Mouse (Mus musculus) heart, embryonic 14.5 days (tissue): ENCODE results near the gene Ube2ql1. TPM values are rescaled to one million over a fixed set of nuclear protein-coding genes. Genes with fewer than 3 reads are reported as not detected.

Source experiments
- ATAC-seq: fragments of 200-750 bp; cut with Nextera tagmentation; 2 replicates; pipeline ENCODE4 v1.8.0; 2017; ENCODE audit warnings: low read depth, moderate TSS enrichment; ENCODE audit not compliant: insufficient number of reproducible peaks, insufficient read depth, low FRiP score
- H3K27ac ChIP-seq, 2 experiments: fragments of 200-500 bp in 1 of 2; fragments of 300-500 bp in 1 of 2; sonication (generic) in 1 of 2; replicated peaks in 1 of 2; 2 replicates each; pipeline ENCODE4 v1.5.1; 2012 to 2014; ENCODE audit warnings: low read depth in 2 of 2, low read length in 2 of 2, control low read depth in 1 of 2, mild to moderate bottlenecking in 1 of 2, mixed read lengths in 1 of 2; ENCODE audit not compliant: control insufficient read depth in 1 of 2, insufficient read depth in 1 of 2
- H3K27me3 ChIP-seq: fragments of 300-500 bp; sonication (generic); 2 replicates; pipeline ENCODE4 v1.6.1; 2014; ENCODE audit warnings: mild to moderate bottlenecking, low read length, control low read depth; ENCODE audit not compliant: control insufficient read depth, insufficient read depth
- H3K36me3 ChIP-seq: fragments of 300-500 bp; sonication (generic); 2 replicates; pipeline ENCODE4 v1.6.1; 2014; ENCODE audit warnings: mild to moderate bottlenecking, control low read depth, low read length, mixed read lengths; ENCODE audit not compliant: control insufficient read depth, insufficient read depth
- H3K4me1 ChIP-seq, 2 experiments: fragments of 200-500 bp in 1 of 2; fragments of 300-500 bp in 1 of 2; sonication (generic) in 1 of 2; 2 replicates each; pipeline ENCODE4 v1.6.1; 2012 to 2014; ENCODE audit warnings: low read length in 2 of 2, control low read depth in 1 of 2, mixed read lengths in 1 of 2; ENCODE audit not compliant: control insufficient read depth in 2 of 2, insufficient read depth in 2 of 2
- H3K4me2 ChIP-seq: fragments of 300-500 bp; sonication (generic); 2 replicates; pipeline ENCODE4 v1.6.1; 2014; ENCODE audit warnings: mild to moderate bottlenecking, low read length
- H3K4me3 ChIP-seq, 2 experiments: fragments of 200-500 bp in 1 of 2; fragments of 300-500 bp in 1 of 2; sonication (generic) in 1 of 2; 2 replicates each; pipeline ENCODE4 v1.5.1; 2012 to 2014; ENCODE audit warnings: low read length in 2 of 2, mild to moderate bottlenecking in 2 of 2, control low read depth in 1 of 2, low read depth in 1 of 2, moderate library complexity in 1 of 2; ENCODE audit not compliant: control insufficient read depth in 1 of 2, insufficient read depth in 1 of 2
- H3K9ac ChIP-seq: fragments of 300-500 bp; sonication (generic); 2 replicates; pipeline ENCODE4 v1.6.1; 2014; ENCODE audit warnings: mild to moderate bottlenecking, low read length
- H3K9me3 ChIP-seq: fragments of 300-500 bp; sonication (generic); 2 replicates; pipeline ENCODE4 v1.6.1; 2016; ENCODE audit warnings: low read length, control low read depth; ENCODE audit not compliant: control insufficient read depth
- WGBS: fragments of 180-500 bp; shearing (Covaris S2); extraction: QIAGEN DNeasy Blood & Tissue Kit; methylation state at CpG from one replicate; pipeline ENCODE4 v1.1.7; 2014; 5-methylcytosine and 5-hydroxymethylcytosine counted together
- polyA plus RNA-seq: library from polyadenylated mRNA; unstranded; fragments of >200 nt; fragmentation: Nextera tagmentation; extraction: Ambion mirVana; gene quantifications from 2 replicates; pipeline ENCODE4 v1.2.1, GENCODE M21; 2014

Gene Ube2ql1
- polyA plus RNA-seq, 1 experiment from 2014 or later, result 1.0 TPM

DNA sequence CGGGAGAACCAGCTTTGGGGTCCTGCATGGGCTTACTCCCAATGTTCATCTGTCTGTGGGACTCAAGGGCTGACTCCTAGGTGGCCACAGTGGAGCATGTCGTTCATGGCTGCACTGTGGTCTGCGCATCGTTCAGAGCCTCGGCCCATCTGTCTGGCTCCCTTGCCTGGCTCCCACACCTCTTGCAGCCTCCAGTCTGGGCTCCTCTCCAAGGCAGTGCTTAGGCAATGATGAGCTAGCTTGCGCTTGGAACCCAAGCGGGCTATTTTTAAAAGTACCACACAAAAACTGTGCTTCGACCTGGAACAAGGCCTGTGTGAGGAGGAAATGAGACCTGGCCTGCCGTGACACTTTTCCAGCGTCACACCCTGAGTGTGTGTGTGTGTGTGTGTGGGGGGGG, 21.7 kb upstream of the Ube2ql1 start:
- no peak overlapping the region for H3K9ac ChIP-seq
- H3K27ac ChIP-seq, result no peak overlapping the region
- no peaks in the 10 kb centered on the region for H3K9me3 ChIP-seq
- H3K36me3 ChIP-seq, result no peaks in the 10 kb centered on the region
- no peaks in the 10 kb centered on the region for H3K4me1 ChIP-seq
- H3K27me3 ChIP-seq, result no peaks in the 10 kb centered on the region
- H3K4me2 ChIP-seq, result no peak overlapping the region
- ATAC-seq, result peak; percentile 35; the same call in 1 of the 2 replicates
- no peak overlapping the region for H3K4me3 ChIP-seq
- WGBS, result 55% methylated on average over 10 of the region's 10 CpGs

DNA sequence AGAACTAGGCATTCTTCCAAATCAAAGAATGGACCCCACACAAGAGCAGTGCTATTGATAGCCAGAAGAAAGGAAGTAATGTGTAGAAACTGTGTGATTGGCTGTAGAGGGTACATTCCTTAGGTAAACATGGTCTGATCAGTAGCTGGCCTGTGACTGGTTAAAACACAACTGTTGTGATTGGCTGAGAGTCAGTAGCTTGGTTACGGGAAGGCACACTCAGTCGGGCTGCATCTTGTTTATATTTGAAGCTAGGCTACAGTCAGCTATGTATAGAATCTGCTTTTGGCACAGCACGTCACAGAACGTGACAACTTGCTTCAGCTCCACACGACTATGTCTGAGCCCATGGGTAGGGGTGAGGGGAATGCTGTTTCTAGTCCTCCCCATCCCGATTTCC, 19.3 kb upstream of the Ube2ql1 start:
- H3K9ac ChIP-seq, result no peak overlapping the region
- no peak overlapping the region for H3K27ac ChIP-seq
- 61% methylated on average over 6 of the region's 6 CpGs for WGBS
- H3K9me3 ChIP-seq, result no peaks in the 10 kb centered on the region
- no peaks in the 10 kb centered on the region for H3K27me3 ChIP-seq
- no peaks in the 10 kb centered on the region for H3K4me1 ChIP-seq
- no peak for ATAC-seq
- no peaks in the 10 kb centered on the region for H3K36me3 ChIP-seq
- H3K4me3 ChIP-seq, result no peak overlapping the region
- H3K4me2 ChIP-seq, result no peak overlapping the region

DNA sequence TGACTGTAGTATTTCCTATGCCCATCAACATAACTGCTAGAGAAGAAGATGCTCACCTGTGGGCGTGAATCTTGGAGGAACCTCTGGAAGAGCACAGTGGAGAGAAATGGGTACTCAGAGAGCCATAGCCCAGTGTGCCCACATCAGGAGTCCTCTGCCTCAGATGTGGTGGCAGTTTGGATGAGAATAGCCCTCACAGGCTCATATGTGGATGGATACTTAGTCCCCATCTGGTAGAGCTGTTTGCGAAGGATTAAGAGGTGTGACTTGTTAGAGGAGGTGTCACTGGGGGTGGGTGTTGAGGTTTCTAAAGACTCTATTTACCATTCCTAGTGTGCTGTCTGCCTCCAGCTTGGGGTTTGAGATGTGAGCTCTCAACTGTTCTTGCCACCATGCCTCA, 13.2 kb upstream of the Ube2ql1 start:
- Histone ChIP-seq H3K4me1 (no peaks in the 10 kb centered on the region; a peak in 1 of 4 replicates), H3K9ac (no peak overlapping the region), H3K27ac (no peak overlapping the region), H3K4me3 (no peak overlapping the region), H3K4me2 (no peak overlapping the region), H3K36me3 (no peaks in the 10 kb centered on the region), H3K9me3 (no peaks in the 10 kb centered on the region), H3K27me3 (no peaks in the 10 kb centered on the region)
- WGBS, result 74% methylated on average over 2 of the region's 2 CpGs
- ATAC-seq, result no peak

DNA sequence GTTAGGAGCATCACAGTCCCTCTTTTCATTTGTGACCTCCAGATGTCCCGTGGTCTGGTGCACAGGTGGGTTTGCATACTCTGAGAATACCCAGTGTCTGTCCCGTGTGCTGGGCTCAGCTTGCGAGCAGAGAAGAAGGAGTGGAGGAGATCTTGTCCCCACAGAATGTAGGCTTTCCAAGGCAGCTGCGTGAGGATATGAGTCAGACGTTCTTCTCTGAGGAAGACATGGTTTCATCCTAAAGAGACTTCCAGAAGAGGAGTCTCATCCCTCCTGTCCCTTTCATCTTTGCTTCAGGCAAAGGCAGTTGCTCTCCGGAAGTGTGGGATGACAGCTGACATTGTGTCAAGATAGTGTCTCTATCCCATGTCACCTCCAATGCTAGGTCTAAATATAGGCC, 11.8 kb upstream of the Ube2ql1 start:
- no peak overlapping the region for H3K4me3 ChIP-seq
- H3K36me3 ChIP-seq, result no peaks in the 10 kb centered on the region
- no peak overlapping the region for H3K4me2 ChIP-seq
- no peaks in the 10 kb centered on the region; a peak in 1 of 4 replicates for H3K4me1 ChIP-seq
- 0 out of 4 replicates have a peak overlapping the region, but pooled peaks of 1 of the 2 experiments have one; percentile 16 for H3K27ac ChIP-seq
- ATAC-seq, result no peak
- H3K9ac ChIP-seq, result no peak overlapping the region
- no peaks in the 10 kb centered on the region for H3K9me3 ChIP-seq
- 56% methylated on average over 6 of the region's 6 CpGs for WGBS
- H3K27me3 ChIP-seq, result no peaks in the 10 kb centered on the region

- Histone ChIP-seq H3K36me3 (no peaks in the 10 kb centered on the region), H3K4me1 (no peaks in the 10 kb centered on the region; a peak in 1 of 4 replicates), H3K4me2 (no peak overlapping the region), H3K4me3 (no peak overlapping the region), H3K27me3 (no peaks in the 10 kb centered on the region), H3K27ac (no peak overlapping the region), H3K9me3 (peaks cover 3% of the 10 kb centered on the region; the same call in 1 of the 2 replicates), H3K9ac (no peak overlapping the region)
- 68% methylated on average over 4 of the region's 4 CpGs for WGBS
- ATAC-seq, result no peak
Measured at GRCm38 (mm10) chr13:69748756-69749155, 9.1 kb upstream of the Ube2ql1 start.

DNA sequence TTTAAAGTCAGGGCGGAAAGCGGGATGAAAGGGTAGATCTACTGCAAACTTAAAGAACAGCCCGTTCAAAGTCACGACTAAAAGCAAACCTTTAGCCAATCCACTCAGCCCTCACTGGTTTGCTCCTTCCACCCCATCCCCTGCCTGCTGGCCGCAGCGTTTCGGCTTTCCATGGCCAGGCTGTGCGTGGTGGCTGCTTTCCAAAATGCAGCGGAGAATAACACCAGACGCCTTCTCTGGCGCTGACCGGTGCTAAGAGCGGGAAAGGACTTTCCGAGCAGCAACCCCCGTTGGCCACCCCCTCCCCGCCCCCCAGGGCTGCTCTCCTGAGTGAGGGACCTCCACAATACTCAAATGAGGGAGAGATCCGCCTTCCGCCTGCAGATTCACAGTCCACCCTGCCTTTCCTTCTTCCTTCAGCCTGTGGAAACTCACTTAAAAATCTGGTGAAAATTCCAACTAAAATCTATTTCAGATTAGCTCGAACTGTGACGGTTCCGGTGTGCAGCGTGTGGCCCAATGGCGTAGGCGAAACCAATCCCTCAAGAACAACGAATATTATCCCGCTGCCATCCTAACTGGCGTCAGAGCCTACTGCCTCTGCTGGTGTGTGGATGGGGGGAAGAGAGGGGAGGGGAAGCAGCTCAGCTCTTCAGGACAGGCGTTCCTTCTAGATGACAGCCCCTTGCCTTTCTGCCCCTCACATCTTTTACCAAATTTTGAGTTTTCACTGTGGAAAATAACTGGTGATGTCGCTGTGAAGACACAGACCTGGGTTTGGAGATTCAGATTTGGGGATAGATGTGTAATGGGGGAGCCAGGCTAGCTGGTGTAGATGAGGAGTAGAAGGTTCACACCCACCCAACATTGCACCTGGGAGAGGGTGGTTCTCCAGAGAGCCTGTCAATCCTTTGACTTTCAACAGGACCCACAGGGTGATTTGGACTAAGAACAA, 919 bp upstream of the Ube2ql1 start:
- Histone ChIP-seq H3K4me2 (peak overlapping the region; percentile 100), H3K9ac (peak overlapping the region; percentile 68), H3K4me3 (peak overlapping the region; percentile 53 to 70), H3K27me3 (peaks cover 49% of the 10 kb centered on the region), H3K4me1 (peaks cover 4 to 16% of the 10 kb centered on the region in 2 experiments; a peak in 3 of 4 replicates), H3K9me3 (peaks cover 6% of the 10 kb centered on the region; the same call in 1 of the 2 replicates), H3K27ac (0 out of 4 replicates have a peak overlapping the region, but pooled peaks of 1 of the 2 experiments have one; percentile 14), H3K36me3 (no peaks in the 10 kb centered on the region)
- no peak for ATAC-seq
- 2% methylated on average over 28 of the region's 29 CpGs for WGBS

GRCm38 (mm10) chr13:69739091-69739758, 464 bp downstream of the Ube2ql1 start:
- Histone ChIP-seq H3K27me3 (peaks cover 59% of the 10 kb centered on the region), H3K4me3 (peak overlapping the region; percentile 53 to 70), H3K4me1 (peaks cover 4 to 16% of the 10 kb centered on the region in 2 experiments; a peak in 3 of 4 replicates), H3K4me2 (peak overlapping the region; percentile 100), H3K36me3 (no peaks in the 10 kb centered on the region), H3K9me3 (peaks cover 5% of the 10 kb centered on the region; the same call in 1 of the 2 replicates), H3K9ac (peak overlapping the region; percentile 70), H3K27ac (no peak overlapping the region)
- under 1% methylated on average over 67 of the region's 78 CpGs for WGBS
- ATAC-seq, result peak; percentile 60
